Mouse (Mus musculus): ENCODE measurements around the gene Zfp385c.

Gene Zfp385c

DNA sequence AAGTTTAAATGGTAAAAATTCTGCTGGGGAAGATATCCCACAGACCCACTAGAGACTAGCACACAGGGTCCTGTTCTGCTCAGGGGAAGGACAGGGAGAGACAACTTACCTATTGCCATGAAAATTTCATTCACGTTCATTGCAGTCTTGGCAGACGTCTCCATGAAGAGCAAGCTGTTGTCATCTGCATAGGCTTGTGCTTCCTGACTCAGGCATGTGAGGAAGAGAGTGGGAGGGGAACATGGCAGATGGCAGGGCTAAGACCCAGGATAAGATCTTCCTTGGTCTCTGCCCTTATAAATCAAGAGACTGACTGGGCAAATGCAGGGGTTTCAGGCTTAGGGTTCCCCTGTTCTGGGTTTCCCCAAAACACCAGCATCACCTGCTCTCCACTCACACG, 24.4 kb upstream of the Zfp385c start:
- peak; percentile 87 for DNase-seq

DNA sequence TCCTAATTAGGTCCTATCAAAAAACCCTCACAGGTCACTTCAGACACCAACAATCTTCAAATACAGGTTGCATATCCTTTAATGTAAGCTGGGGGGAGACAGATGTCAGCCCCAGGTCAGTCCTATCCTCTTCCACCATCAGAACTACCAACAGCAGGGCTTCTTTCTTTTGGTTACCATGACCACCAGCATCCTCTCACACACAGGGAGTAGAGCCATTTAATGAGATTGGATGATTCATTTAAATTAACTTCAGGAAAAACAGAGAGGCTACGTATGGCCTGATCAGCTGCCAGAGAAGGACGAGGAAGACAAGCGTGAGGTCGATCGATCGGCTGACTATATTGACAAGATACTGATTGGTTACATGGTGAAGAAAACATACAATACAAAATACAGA, 22.7 kb upstream of the Zfp385c start:
- DNase-seq, result no peak

DNA sequence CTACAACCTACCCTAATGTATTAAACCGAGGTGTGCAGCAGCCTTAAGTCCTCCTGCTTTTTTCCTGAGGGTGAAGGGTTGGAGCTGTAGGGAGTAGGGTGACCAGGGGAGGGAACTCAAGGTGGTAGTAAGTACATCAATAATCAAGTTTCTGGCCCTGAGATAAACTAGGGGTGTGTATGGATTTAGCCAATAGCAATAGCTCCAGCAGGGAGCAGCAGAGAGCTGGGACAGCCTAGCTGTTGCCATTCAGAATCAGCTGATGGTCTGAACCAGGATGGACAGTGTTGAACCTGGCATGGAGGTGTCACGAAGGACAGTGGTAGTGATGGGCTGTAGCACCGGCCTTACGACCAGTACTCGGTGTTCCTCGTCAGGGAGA, 22.3 kb upstream of the Zfp385c start:
- no peak for DNase-seq

DNA sequence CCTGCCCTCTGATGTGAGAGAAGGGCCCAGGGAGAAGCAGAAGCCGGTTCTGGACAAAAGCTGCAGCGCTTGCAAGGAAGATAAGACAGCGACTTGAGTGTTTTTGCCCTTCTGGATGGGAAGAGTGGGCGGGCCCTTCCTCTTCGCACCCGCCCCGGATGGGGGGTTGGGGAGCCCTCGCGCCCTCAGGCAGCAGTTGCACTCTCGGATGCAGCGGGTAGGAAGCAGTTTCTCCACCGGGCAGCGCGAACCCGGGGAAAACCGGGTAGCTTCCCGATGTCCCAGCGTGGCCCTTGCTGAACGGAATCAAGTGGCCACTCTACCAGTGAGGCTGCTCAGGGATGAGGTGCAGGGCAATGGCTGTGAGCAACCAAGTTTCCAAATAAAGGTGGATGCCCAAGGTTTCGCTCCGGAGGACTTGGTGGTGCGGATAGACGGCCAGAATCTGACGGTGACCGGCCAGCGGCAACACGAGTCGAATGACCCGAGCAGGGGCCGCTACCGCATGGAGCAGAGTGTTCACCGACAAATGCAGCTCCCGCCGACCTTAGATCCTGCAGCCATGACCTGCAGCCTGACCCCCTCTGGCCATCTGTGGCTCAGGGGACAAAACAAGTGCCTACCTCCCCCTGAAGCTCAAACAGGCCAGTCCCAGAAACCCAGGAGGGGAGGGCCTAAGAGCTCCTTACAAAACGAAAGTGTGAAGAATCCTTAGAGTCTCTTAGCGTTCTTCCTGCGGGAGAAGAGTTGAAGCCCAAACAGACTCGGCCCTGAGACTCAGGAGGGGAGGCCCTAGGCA, 21.7 kb upstream of the Zfp385c start, which contains the start of gene Hspb9:
Gene Hspb9 (plus strand): TSS at position 116 of the 799 bp plus-strand sequence.
- DNase-seq, result peak; percentile 99

DNA sequence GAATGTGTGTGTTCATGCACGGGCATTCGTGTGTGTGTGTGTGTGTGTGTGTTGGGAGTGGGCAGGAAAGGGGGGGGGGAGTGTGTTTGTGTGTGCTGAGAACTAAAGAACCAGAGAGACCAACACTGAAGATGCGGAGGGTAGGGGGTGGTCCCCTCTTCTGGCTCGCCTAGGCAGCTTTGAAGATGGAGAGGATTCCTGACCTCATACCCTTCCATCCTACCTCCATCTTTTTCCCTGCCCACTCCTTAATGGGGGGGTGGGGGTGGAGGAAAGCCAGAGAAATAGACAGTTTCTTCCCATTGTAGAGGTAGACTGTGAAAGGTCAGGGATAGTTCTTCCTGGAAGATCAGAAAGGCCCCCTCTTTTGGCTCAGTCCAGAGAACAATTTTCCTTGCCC, 20.9 kb upstream of the Zfp385c start:
- DNase-seq, result peak; percentile 92

DNA sequence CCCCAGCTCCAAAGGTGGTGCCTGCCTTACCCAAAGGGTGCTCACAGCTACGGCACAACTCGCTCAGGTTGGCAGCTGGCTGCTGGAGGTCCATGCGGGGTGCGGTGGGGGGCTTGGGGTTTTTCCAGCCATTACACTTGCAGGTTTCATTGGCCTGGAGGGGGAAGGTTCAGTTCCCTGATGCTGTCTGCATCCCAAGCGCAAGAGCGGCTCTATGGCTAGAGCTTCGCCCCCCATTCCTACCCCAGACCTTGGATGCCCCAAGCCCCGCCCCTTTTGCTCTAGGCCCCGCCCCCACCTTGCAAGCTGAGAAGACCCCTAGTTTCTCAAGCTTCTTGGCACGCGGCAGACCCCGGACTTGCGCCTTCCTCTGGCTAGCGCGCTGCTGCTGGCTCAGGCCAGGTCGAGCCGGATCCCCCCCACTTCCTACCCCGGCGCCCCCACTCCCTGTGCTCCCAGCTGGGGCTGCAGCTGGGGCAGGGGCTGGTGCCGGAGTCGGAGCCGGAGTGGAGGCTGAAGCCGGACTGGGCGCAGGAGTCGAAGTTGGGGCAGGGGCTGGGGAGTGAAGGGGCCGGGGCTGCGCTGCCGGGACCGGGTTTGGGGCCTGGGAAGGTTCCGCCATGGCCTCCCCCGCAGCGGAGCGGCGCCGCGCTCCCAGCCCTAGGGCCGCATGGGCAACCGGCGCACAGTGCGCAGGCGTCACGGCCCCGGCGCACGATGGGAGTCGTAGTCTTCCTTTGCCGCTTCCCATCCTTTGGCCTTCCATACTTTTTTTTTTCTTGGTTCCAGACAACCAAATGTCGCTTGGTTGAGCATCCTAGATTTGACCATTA, 19.7 kb upstream of the Zfp385c start, which contains the start of gene Kat2a:
Gene Kat2a (minus strand): TSS at position 683 of the 833 bp plus-strand sequence.
- DNase-seq, result peak; percentile 99

DNA sequence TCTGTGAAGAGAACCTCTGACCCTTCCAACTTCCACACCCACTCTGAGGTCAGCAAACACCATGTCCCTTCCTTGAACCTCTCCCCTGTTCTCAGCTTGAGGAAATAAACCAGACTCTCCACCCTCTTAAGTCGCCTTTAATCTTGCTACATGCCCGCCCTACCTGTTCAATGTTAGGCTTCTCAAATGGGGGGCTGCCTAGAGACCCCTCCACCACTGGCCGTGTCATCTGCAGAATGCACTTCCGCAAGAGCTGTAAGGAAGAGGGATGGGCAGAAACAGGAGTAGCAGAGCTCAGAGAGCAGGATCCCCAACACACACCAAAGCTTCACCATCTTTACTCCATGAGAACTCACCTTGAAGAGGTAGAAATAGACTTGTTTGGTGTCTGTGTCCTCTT, 18.7 kb upstream of the Zfp385c start:
- peak; percentile 91 for DNase-seq

DNA sequence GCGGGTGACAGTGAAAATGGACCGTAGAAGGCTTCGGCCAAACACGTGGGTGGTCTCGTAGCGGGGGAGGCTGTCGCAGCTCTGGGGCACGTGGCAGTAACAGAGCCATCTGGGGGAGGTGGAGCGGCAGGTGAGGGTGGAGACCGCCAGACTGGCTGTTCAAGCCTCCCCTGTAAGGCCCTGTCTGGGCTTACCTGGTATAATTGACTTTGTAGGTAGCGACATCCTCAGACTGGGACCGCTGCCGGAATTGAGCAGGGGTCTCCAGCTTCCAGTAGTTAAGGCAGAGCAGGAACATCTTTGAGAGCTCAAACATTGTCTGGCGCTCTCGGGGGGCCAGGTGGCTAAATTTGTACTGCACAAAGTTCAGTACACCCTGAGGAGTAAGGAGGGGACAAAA, 18.3 kb upstream of the Zfp385c start:
- peak; percentile 92 for DNase-seq

DNA sequence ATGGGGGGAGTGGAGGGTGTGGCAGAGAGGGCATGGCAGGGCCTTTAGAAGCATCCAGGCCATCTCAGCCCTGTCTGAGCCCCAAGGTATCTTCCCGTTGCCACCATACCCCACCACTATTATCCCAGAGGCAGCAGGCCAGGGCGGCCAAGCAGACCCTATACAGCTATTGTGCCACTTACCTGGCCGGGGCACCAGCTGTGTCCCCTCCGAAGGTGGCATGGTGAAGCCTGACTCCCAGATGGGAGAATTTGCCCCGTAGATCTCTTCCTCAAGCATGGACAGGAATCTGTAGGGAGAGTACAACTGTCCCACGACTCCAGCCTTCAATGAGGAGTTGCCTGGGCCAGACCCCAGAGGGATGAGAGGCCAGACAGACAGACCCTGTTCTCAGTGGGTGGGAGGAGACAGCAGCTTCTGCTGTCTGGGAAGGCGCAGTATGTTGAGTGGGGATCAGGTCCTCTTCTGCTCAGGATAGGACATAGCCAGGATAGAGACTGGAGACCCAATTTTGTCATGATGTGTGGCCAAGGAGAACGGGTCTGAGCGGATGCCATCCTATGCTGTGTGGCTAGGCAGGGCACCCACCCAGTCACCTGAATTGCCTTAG, 17.1 kb upstream of the Zfp385c start:
- peak; percentile 91 for DNase-seq

DNA sequence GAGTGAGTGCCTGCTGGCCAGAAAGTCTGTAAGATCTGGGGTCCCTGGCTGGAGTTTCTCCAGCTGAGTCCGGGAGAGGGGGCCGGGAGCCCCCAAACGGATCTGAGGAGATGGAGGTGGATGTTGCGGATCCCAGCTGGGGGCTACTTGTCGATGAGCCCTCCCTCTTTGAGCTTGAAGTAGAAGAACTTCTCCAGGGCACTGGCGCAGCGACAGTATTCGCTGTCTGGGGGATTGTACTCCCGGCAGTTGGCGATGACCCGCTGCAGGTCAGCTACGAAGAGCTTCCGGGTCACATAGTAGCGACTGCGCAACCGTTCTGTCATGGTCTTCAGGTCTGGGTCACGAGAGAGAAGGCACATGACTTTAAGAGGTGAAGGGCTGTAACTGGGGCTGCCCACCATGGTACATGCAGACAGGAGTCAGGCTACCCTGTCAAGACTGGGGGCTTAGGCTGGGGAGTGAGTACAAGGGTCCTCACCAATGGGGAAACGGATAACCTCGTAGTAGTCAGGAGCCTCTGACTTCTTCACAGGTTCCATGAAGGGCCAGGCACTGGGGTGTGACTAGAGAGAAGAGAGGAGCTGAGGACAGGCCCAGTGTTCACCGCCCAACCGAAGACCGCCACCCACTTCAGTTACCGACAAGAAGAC, 13.0 kb upstream of the Zfp385c start:
- peak; percentile 92 for DNase-seq

DNA sequence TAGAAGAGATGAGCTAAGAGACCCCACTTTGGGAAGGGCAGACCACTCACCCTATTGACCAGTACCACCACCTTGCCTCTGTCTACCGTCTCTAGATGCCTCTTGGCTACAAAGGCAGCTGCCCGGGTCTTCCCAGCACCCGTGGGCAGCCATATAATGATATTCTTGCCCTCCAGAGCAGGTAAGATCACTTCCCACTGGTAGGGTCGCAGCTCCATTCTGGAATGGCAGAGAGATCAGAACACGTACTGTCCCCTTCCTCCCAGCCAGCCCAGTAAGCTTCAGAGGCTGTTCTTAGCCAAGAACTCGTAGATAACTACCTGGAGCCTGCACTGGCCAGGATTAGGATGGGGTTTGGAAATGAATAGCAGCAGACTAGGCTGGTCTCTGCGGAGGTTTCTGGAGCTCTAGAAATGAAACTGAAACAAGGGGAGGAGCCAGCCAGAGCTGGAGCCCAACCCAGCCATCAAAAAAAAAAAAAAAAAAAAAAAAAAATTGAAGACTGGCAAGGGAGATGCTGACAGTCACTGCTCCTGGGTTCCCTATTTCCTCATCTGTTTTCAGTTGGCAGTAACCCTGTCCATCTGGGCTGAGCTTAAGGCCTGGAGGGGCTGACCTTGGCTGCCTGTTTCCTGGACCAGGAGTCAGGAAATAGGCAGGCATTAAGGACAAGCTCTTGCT, 11.7 kb upstream of the Zfp385c start, which contains the start of gene Dhx58:
Gene Dhx58 (minus strand): TSS at position 421 of the 681 bp plus-strand sequence.
- peak; percentile 97 for DNase-seq

DNA sequence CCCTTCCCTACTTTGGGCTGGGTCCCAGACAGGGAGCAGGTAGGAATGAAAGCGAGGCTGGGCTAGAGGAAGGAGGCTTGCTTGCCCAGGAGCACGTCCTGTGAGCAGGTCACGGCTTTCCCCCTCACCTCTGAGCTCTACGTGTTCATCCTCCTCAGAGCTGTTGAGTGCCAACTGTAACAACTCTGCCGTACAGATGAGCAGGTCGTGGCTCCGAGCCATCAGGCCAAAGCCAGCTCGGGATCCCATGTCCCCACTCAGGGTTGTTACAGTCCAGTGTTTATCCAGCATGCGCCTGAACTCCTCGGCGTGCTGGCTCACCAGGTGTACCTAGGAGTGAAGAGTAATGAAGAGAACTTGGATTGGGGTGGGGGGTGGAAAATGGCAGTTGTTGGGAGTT, 11.1 kb upstream of the Zfp385c start:
- DNase-seq, result peak; percentile 92

DNA sequence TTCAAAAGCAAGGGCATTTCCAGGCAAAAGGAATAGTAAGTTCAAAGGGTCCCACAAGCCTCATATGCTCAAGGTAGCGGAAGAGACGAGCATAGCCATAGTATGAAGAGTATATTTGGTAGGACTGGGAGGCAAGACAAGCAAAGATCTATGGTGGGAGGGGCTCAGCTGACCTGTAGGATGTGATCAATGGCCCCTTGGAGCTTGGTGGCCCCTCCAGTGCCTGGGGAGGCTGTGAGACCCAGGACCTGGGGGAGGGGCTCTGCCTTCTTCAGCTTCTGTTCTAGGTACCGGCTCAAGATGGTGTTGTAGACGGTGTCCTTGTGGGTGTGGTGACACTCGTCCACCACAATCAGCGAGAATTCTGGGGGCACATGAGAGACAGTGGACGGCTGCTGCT, 10.7 kb upstream of the Zfp385c start:
- DNase-seq, result peak; percentile 90

DNA sequence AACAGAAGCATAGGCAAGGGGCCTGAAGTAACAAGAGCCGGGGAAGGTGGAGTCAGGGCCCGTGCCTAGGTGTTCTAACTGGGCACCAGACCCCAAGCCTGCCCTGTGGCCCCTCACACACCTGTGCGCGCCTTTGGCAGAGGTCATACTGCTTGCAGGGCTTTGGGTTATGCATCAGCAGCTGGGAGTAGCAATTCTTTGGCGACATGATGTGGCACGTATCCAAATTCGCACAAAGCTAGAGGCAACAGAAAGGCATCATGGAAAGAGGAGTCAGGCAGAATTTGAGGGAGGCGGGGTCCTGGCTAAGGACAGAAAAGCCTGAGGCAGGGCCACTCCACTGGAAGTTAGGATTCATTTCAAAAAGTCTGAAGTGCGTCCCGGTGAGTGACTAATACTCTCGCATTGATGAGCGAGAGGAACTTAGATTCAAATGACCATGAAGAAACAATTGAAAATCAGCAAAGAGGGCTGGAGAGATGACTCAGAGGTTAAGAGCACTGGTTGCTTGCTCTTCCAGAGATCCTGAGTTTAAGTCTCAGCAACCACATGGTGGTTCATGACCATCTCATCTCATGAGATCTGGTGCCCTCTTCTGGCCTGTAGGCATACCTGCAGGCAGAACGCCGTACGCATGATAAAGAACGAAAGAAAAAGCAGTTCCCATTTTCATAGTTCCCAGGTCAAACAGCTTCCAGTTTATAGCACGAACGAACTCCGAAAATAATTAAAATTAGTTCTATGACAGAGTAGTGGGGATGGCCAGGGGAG, 10.0 kb upstream of the Zfp385c start:
- DNase-seq, result peak; percentile 96

DNA sequence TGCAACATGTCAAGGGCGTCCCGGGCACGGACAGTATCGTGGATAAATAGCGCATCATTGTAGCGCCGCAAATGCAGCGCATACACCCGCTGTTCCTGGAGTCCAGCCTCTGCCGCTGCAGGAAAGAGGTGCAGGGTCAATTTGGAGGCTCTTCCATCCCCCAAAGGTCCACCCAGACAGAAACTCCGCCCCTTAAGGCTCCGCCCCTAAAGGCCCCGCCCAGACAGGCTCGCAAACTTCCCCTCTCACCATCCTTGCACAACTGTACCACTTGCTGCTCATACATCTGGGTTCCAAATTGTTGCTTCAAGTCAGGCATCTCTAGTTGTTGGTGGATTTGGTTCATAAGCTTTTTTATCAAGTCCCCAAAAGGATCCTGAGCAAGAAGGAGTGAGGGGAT, 9.0 kb upstream of the Zfp385c start:
- DNase-seq, result peak; percentile 97

DNA sequence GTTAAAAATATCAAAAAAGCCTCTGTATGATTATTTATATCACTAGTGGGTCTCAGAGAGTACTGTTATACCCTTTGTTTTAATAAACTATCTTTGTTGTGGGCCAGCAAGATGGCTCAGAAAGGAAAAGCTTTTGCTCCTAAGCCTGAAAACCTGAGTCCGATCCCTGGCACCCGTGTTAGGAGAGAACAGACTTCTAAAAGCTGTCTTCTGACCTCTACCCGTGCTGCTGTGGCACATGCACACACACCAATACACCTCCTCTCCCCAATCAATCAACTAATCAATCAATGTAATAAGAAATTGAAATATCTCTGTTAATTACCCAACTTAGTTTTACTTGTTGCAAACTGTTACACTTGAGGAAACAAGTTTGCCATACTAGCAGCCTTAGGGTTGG, 8.5 kb upstream of the Zfp385c start:
- peak; percentile 84 for DNase-seq

DNA sequence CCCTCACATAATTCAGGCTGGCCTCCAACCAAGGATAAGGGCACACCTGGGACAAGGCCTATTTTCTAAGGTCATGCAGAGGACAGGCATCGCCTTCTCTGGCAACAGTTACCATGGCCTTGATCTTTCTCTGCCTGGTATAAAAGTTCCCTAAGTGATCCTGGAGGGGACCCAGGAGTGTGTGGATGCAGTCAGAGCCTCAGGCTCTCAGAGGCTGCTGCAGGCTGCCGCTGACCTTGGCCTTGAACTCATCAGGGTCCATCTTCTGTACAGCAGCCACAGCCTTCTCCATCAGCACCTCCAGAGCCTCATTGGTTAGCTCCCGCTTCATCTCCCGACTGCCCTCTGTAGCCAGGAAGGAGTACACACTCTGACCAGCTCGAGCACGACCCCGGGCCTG, 5.7 kb upstream of the Zfp385c start:
- DNase-seq, result peak; percentile 86

DNA sequence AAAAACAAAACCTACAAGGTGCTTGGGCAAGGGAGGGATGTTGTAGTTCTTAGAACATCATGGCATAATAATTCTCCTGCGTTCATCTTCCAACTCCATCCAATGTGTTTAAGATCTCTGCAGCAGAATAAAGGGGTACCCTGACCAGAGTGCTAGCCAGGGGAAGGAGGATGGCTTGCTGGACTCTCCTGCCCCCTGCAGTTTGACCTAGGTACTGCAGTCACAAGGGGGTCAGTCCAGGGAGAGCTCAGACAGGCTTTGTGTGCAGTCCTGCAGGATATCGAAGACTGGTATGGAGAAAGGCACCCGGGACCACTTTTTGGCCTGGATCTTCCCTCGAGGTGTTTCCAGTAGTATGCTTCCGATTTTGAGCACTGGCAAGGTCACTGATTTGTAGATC, 2.7 kb upstream of the Zfp385c start:
- peak; percentile 97 for DNase-seq

DNA sequence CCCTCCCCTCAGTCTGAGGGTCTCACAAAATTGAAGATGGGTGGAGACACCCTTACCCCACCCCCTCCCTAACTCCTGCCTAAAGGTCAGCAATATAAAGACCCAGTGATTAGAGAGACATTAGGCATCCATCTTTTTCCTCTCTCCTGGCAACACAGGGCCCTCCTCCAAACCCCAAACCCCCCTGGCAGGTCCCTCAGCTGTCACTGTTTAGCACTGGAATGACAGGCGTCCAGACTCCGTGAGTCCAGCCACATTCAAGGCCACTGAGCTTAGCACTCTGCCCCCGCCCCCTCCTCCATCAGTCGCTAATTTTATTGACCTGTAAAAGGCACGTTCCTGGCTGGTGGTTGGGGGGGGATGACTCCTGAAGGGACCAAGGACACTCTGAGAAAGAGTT, 899 bp upstream of the Zfp385c start:
- no peak for DNase-seq

DNA sequence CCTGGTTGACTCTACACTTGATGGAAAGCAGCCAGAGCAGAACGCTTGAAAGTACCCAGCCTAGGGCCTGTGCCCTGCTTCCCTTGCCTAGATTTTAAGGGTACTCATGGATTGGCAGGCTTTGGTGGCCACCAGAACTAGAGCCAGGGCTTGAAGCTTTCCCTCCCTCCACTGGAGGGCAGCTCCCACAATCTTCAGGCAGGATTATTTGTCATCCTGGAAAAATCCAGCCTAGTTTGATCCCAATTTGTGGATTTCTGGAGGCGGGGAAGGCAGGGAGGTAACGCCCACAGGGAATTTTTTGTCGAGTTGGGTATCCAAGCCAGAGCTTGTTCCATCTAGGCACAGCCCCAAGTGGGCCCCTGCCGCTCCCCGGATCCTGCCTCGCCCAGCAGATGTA, 1.9 kb downstream of the Zfp385c start:
- peak; percentile 89 for DNase-seq

DNA sequence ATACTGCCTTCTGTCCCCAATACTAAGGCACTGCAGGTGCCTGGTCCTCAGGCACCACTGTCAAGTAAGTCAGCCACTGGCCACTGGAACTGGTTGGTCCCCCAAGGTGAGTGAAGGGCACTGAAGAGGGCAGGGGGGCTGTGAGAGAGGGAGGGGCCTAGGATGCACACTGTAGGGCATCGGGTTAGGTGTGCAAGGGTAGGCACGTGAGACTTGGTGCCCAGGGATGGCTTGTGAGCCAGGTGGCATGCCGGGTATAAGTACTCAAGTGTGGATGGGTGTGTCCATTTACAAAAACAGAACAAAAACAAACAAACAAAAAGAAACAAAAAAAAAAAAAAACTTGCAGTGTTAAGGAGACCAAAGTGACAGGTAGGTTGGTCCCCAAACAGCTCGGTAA, 3.8 kb downstream of the Zfp385c start:
- DNase-seq, result peak; percentile 87

DNA sequence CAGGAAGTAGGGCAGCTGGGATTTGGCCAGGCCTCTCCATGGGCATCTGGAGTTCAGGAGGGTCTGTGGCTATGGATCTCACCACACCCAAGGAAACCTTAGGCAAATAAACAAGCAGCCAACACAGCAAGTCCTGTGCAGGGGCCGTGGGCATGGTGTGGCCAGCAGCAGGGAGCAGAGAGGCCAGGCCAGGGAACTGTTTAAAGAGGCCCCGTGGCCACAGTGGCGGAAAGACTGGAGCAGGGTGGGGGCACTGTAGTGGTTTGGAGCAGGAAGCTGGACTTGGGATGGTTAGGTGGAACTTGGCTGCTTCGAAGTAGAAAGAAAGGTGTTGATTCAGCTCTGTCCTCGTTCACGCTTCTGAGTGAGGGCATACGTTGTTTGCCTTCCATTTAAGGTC, 5.0 kb downstream of the Zfp385c start:
- peak; percentile 88 for DNase-seq
